Mouse (Mus musculus): ENCODE measurements at regions not wholly inside any gene's neighbourhood (a gene's known extent, or its start where the extent isn't known, plus 50 kb on each side); places are given as distances from the start of the nearest gene placed in this dataset.

GRCm38 (mm10) chr13:60455033-60455619, 146.6 kb upstream of the Dapk1 start:
- no peak overlapping the region for H3K4me3 ChIP-seq
- no peaks in the 10 kb centered on the region for H3K36me3 ChIP-seq
- H3K4me1 ChIP-seq, result peaks cover 9% of the 10 kb centered on the region
- no peaks in the 10 kb centered on the region for H3K27me3 ChIP-seq (ENCODE audit: low read depth, poor library complexity, severe bottlenecking)
- 39% methylated on average over 15 of the region's 15 CpGs for WGBS
- DNase-seq (ENCODE audit: low spot score), result peak; percentile 50
- H3K27ac ChIP-seq (replicated peaks), result peak overlapping the region; percentile 72
- no peaks in the 10 kb centered on the region for H3K9me3 ChIP-seq (replicated peaks)

- H3K9me3 ChIP-seq (replicated peaks), result no peaks in the 10 kb centered on the region
- no peak for DNase-seq (ENCODE audit: low spot score)
- H3K36me3 ChIP-seq, result no peaks in the 10 kb centered on the region
- peaks cover 9% of the 10 kb centered on the region for H3K4me1 ChIP-seq
- no peak overlapping the region for H3K4me3 ChIP-seq
- 85% methylated on average over 10 of the region's 10 CpGs for WGBS
- no peak overlapping the region for H3K27ac ChIP-seq (replicated peaks)
- no peaks in the 10 kb centered on the region for H3K27me3 ChIP-seq (ENCODE audit: low read depth, poor library complexity, severe bottlenecking)
These were observed 145.7 kb upstream of the Dapk1 start for GRCm38 (mm10) chr13:60455863-60456551.

- DNase-seq (ENCODE audit: low spot score), result no peak
- H3K27ac ChIP-seq (replicated peaks), result no peak overlapping the region
- H3K4me3 ChIP-seq, result no peak overlapping the region
- 95% methylated on average over 10 of the region's 10 CpGs for WGBS
- no peaks in the 10 kb centered on the region for H3K27me3 ChIP-seq (ENCODE audit: low read depth, poor library complexity, severe bottlenecking)
- no peaks in the 10 kb centered on the region for H3K36me3 ChIP-seq
- peaks cover 9% of the 10 kb centered on the region for H3K4me1 ChIP-seq
- H3K9me3 ChIP-seq (replicated peaks), result no peaks in the 10 kb centered on the region
These were observed 144.5 kb upstream of the Dapk1 start for GRCm38 (mm10) chr13:60457277-60457676.

GRCm38 (mm10) chr13:60459002-60459401, 142.7 kb upstream of the Dapk1 start:
- H3K9me3 ChIP-seq (replicated peaks), result no peaks in the 10 kb centered on the region
- no peaks in the 10 kb centered on the region for H3K27me3 ChIP-seq (ENCODE audit: low read depth, poor library complexity, severe bottlenecking)
- peaks cover 9% of the 10 kb centered on the region for H3K4me1 ChIP-seq
- H3K27ac ChIP-seq (replicated peaks), result no peak overlapping the region
- DNase-seq (ENCODE audit: low spot score), result no peak
- H3K36me3 ChIP-seq, result no peaks in the 10 kb centered on the region
- H3K4me3 ChIP-seq, result no peak overlapping the region
- WGBS, result 89% methylated on average over 5 of the region's 5 CpGs

- Histone ChIP-seq H3K4me1 (peaks cover 13% of the 10 kb centered on the region; the same call in 1 of the 2 replicates), H3K36me3 (no peaks in the 10 kb centered on the region), H3K27ac (replicated peaks) (0 out of 2 replicates have a peak overlapping the region, but pooled peaks have one; percentile 17), H3K4me3 (no peak overlapping the region), H3K9me3 (replicated peaks) (no peaks in the 10 kb centered on the region), H3K27me3 (ENCODE audit: low read depth, poor library complexity, severe bottlenecking) (no peaks in the 10 kb centered on the region)
- no peak for DNase-seq (ENCODE audit: low spot score)
- 85% methylated on average over 5 of the region's 5 CpGs for WGBS
These were observed 135.0 kb upstream of the Dapk1 start for GRCm38 (mm10) chr13:60466553-60467313.

GRCm38 (mm10) chr13:60467821-60468579, 133.7 kb upstream of the Dapk1 start:
- Histone ChIP-seq H3K4me3 (no peak overlapping the region), H3K4me1 (peaks cover 15% of the 10 kb centered on the region; the same call in 1 of the 2 replicates), H3K36me3 (no peaks in the 10 kb centered on the region), H3K27ac (replicated peaks) (peak overlapping the region; percentile 55; the same call in 1 of the 2 replicates), H3K9me3 (replicated peaks) (no peaks in the 10 kb centered on the region), H3K27me3 (ENCODE audit: low read depth, poor library complexity, severe bottlenecking) (no peaks in the 10 kb centered on the region)
- DNase-seq (ENCODE audit: low spot score), result peak; percentile 57
- 30% methylated on average over 11 of the region's 11 CpGs for WGBS

- DNase-seq (ENCODE audit: low spot score), result no peak
- Histone ChIP-seq H3K27ac (replicated peaks) (no peak overlapping the region), H3K27me3 (ENCODE audit: low read depth, poor library complexity, severe bottlenecking) (no peaks in the 10 kb centered on the region), H3K36me3 (no peaks in the 10 kb centered on the region), H3K9me3 (replicated peaks) (no peaks in the 10 kb centered on the region), H3K4me3 (no peak overlapping the region), H3K4me1 (peaks cover 18% of the 10 kb centered on the region; the same call in 1 of the 2 replicates)
- 81% methylated on average over 17 of the region's 17 CpGs for WGBS
These were observed 131.0 kb upstream of the Dapk1 start for GRCm38 (mm10) chr13:60470426-60471398.

GRCm38 (mm10) chr13:60471602-60472001, 130.1 kb upstream of the Dapk1 start:
- WGBS, result 78% methylated on average over 5 of the region's 5 CpGs
- Histone ChIP-seq H3K4me1 (peaks cover 20% of the 10 kb centered on the region; the same call in 1 of the 2 replicates), H3K27ac (replicated peaks) (no peak overlapping the region), H3K27me3 (ENCODE audit: low read depth, poor library complexity, severe bottlenecking) (peaks cover 4% of the 10 kb centered on the region; the same call in 1 of the 2 replicates), H3K9me3 (replicated peaks) (no peaks in the 10 kb centered on the region), H3K36me3 (no peaks in the 10 kb centered on the region), H3K4me3 (no peak overlapping the region)
- no peak for DNase-seq (ENCODE audit: low spot score)

GRCm38 (mm10) chr13:60476366-60476765, 125.4 kb upstream of the Dapk1 start:
- DNase-seq (ENCODE audit: low spot score), result no peak
- 95% methylated on average over 2 of the region's 2 CpGs for WGBS

GRCm38 (mm10) chr13:60478301-60478700, 123.4 kb upstream of the Dapk1 start:
- 77% methylated on average over 6 of the region's 6 CpGs for WGBS
- peaks cover 29% of the 10 kb centered on the region for H3K4me1 ChIP-seq
- H3K9me3 ChIP-seq (replicated peaks), result no peaks in the 10 kb centered on the region
- H3K4me3 ChIP-seq, result no peak overlapping the region
- peaks cover 49% of the 10 kb centered on the region for H3K27me3 ChIP-seq (ENCODE audit: low read depth, poor library complexity, severe bottlenecking)
- H3K27ac ChIP-seq (replicated peaks), result no peak overlapping the region
- H3K36me3 ChIP-seq, result no peaks in the 10 kb centered on the region
- DNase-seq (ENCODE audit: low spot score), result no peak

More at GRCm38 (mm10) chr13:60476366-60476765, 125.4 kb upstream of the Dapk1 start:
- Histone ChIP-seq H3K4me3 (no peak overlapping the region), H3K9me3 (replicated peaks) (no peaks in the 10 kb centered on the region), H3K27ac (replicated peaks) (no peak overlapping the region), H3K4me1 (peaks cover 35% of the 10 kb centered on the region), H3K36me3 (no peaks in the 10 kb centered on the region), H3K27me3 (ENCODE audit: low read depth, poor library complexity, severe bottlenecking) (peaks cover 45% of the 10 kb centered on the region)

- Histone ChIP-seq H3K36me3 (no peaks in the 10 kb centered on the region), H3K4me1 (peaks cover 29% of the 10 kb centered on the region), H3K9me3 (replicated peaks) (no peaks in the 10 kb centered on the region), H3K27ac (replicated peaks) (no peak overlapping the region), H3K4me3 (peak overlapping the region; percentile 43), H3K27me3 (ENCODE audit: low read depth, poor library complexity, severe bottlenecking) (peaks cover 49% of the 10 kb centered on the region)
- WGBS, result 12% methylated on average over 18 of the region's 18 CpGs
- peak; percentile 24 for DNase-seq (ENCODE audit: low spot score)
These were observed 122.5 kb upstream of the Dapk1 start for GRCm38 (mm10) chr13:60479043-60479861.
